Mouse (Mus musculus) retina, embryonic 14.5 days (tissue): Measurements from ENCODE around the gene Zscan29.
"Not testable (repeated sequence)": the region's sequence is repeated elsewhere in the genome, so short reads cannot be mapped to it uniquely, and the experiment has no call there.

Experiments
- DNase-seq: peaks from one replicate; pipeline ENCODE4 v3.0.0-alpha.2; 2015; ENCODE audit warnings: low spot score

Gene Zscan29

DNA sequence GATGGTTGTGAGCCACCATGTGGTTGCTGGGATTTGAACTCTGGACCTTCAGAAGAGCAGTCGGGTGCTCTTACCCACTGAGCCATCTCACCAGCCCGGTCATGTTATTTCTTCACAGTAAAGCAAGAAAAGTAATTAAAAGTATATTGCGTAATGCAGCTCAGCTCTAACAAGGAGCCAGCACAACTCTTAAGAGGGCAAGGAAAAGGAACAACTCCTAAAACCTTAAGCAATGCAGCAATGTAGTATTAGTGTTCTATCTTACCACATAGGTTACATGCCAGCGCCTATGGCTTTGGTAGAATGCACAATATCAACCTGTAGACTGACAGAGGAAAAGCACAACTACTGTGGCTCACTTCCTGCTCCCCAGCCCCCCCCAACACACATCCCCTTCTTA, 33.6 kb downstream of the Zscan29 start:
- DNase-seq: no peak

DNA sequence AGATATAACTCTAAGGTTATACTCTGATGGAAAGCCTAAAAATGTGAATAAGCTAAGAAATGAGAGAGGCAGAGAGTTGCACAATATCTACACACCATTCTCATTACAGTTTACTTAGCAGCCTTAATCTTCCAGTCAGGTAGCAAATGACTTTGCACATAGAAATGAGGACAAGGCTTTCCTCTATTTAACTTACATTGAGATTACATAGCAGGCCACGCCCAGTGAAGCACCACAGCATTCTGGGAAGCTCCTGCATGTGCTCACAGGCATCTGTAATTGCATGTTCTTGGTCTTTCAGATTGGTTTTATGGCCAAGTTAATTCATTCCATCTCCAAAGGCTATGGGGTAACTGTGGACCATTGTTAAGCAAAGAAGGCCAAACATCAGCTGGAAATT, 38.1 kb downstream of the Zscan29 start:
- no peak for DNase-seq

DNA sequence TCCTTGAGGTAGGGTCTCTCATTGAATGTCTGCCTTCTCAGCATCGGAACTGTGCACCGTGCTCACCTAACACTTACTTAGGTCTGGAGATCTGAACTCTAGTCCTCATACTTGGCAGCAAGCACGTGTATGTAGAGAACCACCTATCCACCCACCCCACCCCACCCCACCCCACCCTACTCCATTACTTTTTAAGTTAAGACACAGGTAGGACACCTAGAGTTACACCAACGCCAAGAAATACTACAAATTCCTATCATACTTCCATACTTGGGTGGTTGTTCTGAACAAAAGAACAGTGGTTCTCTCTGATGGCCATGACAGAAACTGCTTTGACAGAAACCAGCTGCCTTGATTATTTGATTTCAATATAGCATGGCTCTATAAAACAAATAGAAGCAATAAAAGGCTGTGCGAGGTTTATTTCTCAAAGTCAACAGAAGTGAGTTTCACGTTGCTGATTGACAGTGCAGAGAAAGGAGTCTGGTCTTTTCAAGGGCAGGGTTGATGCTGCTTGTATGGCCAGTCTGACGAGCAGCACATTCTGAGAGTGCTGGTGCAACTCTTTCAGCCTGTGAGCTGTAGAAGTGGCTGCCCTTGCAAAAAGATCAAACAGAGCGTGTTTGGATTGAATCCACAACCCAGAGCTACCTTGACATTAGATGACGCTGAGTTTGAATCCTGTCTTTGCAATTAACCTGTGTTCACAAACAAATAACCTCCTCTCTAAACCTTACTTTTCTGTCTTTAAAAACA, 41.9 kb downstream of the Zscan29 start:
- DNase-seq: no peak

DNA sequence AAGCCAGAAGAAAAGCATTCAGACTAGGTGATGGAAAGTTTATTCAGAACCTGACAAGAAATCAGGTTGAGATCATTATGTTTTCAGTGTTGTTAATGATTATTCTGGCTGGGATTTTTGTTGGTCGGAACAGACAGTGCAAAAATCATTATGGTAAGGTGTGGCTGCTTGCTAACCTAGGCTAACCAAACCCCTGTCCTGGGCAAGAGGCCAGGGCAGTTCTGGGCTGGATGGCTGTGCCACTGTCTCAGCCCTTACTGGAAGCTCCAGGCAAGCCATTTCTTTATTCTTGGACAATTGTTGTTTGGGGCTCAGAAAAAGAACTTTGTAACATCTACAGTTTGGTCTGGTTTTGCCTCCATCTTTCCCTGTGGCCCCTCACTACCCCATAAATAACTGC, 43.4 kb downstream of the Zscan29 start:
- no peak for DNase-seq

DNA sequence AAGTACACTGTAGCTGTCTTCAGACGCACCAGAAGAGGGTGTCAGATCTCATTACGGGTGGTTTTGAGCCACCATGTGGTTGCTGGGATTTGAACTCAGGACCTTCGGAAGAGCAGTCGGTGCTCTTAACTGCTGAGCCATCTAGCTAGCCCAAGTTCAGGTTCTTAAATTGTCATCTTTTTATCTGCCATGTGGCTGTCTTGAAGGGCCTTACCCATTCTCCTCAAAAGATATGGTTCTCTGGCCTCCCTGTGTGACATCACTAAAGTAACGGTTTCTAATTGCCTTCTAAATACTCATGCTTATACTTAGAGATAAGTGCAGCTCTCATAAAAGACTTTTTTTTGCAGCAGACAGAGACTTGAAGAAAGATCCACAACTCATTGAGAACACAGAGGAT, 44.6 kb downstream of the Zscan29 start:
- not testable (repeated sequence) for DNase-seq

DNA sequence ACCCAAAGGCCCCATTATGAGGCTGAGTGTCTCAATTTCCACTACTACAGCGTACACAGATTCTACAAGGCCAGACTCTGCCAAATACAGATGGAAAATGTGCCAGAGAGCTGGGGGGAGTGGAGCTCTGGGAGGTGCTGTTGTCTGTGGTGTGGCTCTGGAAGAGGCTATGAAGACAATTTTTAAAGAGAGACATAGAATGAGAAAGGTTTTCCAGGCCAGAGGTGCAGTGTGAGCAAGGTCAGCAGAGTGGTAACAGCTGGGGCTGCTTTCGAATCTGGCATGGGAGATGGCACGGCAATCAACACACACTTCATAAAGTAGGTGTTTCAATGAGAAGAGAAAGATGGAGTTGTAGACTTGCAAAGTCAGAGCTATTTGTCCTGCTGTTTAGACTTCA, 51.7 kb downstream of the Zscan29 start:
- no peak for DNase-seq

DNA sequence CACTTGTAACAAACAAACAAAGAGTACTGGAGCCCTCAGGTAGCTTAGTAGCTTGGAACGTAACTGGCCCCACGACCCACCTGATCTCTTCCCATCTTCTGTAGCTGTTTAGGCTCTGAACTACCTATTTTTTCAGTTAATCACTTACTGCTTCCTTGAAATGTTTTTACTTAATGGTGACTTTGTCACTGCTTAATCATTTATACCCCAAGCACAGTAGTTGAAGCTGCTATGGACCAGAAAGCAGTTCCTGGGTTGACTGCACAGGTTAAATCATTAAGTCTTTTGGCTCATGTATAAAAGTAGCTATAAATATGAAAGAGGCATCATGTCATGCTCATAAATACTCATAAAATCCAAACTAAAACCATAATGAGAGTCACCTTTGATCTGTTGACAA, 55.5 kb downstream of the Zscan29 start:
- no peak for DNase-seq

DNA sequence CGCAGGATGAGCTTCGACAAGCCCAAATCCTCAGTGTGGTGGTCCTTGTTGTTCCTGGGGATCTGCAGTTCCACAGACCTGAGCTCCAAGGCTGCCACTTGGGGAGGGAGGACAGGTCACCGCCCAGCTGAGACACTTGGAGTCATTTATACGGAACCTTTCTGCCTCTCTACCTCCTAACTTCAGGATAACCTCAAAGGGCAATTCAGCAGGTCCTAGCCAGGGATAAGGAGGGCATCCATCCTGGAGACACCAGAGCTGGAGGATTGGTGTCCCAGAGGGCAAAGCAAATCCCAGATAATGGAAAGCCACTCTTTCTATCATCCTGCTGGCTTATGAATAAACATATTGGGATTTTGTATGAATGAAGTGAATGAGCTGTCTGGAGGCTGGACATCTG, 61.2 kb downstream of the Zscan29 start, which contains the start of gene Tgm7:
TSS of gene Tgm7 (minus strand) at position 101 of the 400 bp plus-strand sequence.
- DNase-seq: no peak
